Mouse (Mus musculus) stomach, embryonic 15.5 days (tissue): Measurements from ENCODE around the gene Mov10l1. TPM values are rescaled to one million over a fixed set of nuclear protein-coding genes. Genes with fewer than 3 reads are reported as not detected.

Experiments used
- ATAC-seq: fragments of 200-750 bp; cut with Nextera tagmentation; 2 replicates; pipeline ENCODE4 v1.8.0; 2017; ENCODE audit warnings: low read depth, moderate number of reproducible peaks, moderate TSS enrichment; ENCODE audit not compliant: insufficient read depth, low FRiP score
- H3K27ac ChIP-seq: fragments of 300-500 bp; sonication (generic); 2 replicates; pipeline ENCODE4 v1.5.1; 2015; ENCODE audit warnings: mild to moderate bottlenecking, inconsistent platforms
- H3K27me3 ChIP-seq: fragments of 300-500 bp; sonication (generic); replicated peaks from 2 replicates; pipeline ENCODE4 v1.6.1; 2015; ENCODE audit warnings: inconsistent platforms
- H3K36me3 ChIP-seq: fragments of 300-500 bp; sonication (generic); 2 replicates; pipeline ENCODE4 v1.6.1; 2015; ENCODE audit warnings: inconsistent platforms
- H3K4me1 ChIP-seq: fragments of 300-500 bp; sonication (generic); 2 replicates; pipeline ENCODE4 v1.6.1; 2015; ENCODE audit warnings: inconsistent platforms
- H3K4me2 ChIP-seq: fragments of 300-500 bp; sonication (generic); 2 replicates; pipeline ENCODE4 v1.6.1; 2015; ENCODE audit warnings: mild to moderate bottlenecking, inconsistent platforms
- H3K4me3 ChIP-seq: fragments of 300-500 bp; sonication (generic); replicated peaks from 2 replicates; pipeline ENCODE4 v1.5.1; 2015; ENCODE audit warnings: inconsistent platforms
- H3K9ac ChIP-seq: fragments of 300-500 bp; sonication (generic); 2 replicates; pipeline ENCODE4 v1.6.1; 2015; ENCODE audit warnings: inconsistent platforms
- H3K9me3 ChIP-seq: fragments of 300-500 bp; sonication (generic); 2 replicates; pipeline ENCODE4 v1.6.1; 2016; ENCODE audit warnings: inconsistent platforms
- WGBS: fragments of 180-500 bp; shearing (Covaris S2); methylation state at CpG from one replicate; pipeline ENCODE4 v1.1.7; 2015; 5-methylcytosine and 5-hydroxymethylcytosine counted together
- polyA plus RNA-seq: library from polyadenylated mRNA; unstranded; fragments of >200 nt; fragmentation: Nextera tagmentation; extraction: Ambion mirVana; gene quantifications from 2 replicates; pipeline ENCODE4 v1.2.1, GENCODE M21; 2015

The Mov10l1 gene
- polyA plus RNA-seq, 1 experiment from 2014 or later: 0.08 TPM

DNA sequence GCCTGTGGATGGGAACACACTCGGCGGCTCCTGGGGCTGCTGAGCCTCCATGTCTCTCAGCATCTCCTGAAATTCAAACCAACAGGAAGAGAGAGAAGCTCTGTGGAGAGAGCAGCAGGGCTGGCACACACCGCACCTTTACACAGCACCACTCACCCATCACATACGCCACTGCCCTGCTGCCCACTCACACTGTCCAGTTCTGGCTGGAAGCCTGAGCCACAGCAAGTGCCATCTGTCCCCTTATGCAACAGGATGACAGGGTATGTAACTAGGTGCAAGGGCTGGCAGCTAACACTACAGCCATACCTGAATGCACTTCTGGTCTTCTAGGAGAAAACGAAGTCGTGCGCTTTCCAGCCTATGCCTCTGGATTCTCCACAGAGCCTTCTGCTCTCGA, 121.7 kb downstream of the Mov10l1 start:
- H3K4me3 ChIP-seq: no peak overlapping the region
- no peak overlapping the region for H3K27ac ChIP-seq
- no peak overlapping the region for H3K9ac ChIP-seq
- H3K4me2 ChIP-seq: no peak overlapping the region
- WGBS: 95% methylated on average over 8 of the region's 8 CpGs
- peaks cover 82% of the 10 kb centered on the region for H3K36me3 ChIP-seq
- H3K4me1 ChIP-seq: no peaks in the 10 kb centered on the region
- no peak for ATAC-seq
- no peaks in the 10 kb centered on the region for H3K9me3 ChIP-seq
- H3K27me3 ChIP-seq: no peaks in the 10 kb centered on the region

Other genes starting within 250 kb of the Mov10l1 start
- gene Brd1, start 248.7 kb upstream of the Mov10l1 start, polyA plus RNA-seq: 17.8 and 19.9 TPM in 2 replicates
- gene Zbed4, start 231.2 kb upstream of the Mov10l1 start, polyA plus RNA-seq: 13.6 and 14.8 TPM in 2 replicates
- gene Alg12, start 163.6 kb upstream of the Mov10l1 start, polyA plus RNA-seq: 11.6 and 13.4 TPM in 2 replicates
- 124 and 125 TPM in 2 replicates for gene Creld2, start 163.3 kb upstream of the Mov10l1 start, polyA plus RNA-seq
- gene Pim3, start 120.7 kb upstream of the Mov10l1 start, polyA plus RNA-seq: 68.7 and 74.8 TPM in 2 replicates
- gene Ttll8, start 28.5 kb upstream of the Mov10l1 start, polyA plus RNA-seq: not detected in 2 replicates
- gene Mlc1, start 3.9 kb upstream of the Mov10l1 start, polyA plus RNA-seq: 0.09 TPM in 1 of 2 replicates, not detected in the other
- 0.55 and 0.64 TPM in 2 replicates for gene Panx2, start 76.8 kb downstream of the Mov10l1 start, polyA plus RNA-seq
- 57.1 and 60.0 TPM in 2 replicates for gene Trabd, start 92.2 kb downstream of the Mov10l1 start, polyA plus RNA-seq
- gene Selenoo, start 106.2 kb downstream of the Mov10l1 start, polyA plus RNA-seq: 17.9 and 19.7 TPM in 2 replicates
- 12.0 and 12.9 TPM in 2 replicates for gene Tubgcp6, start 140.2 kb downstream of the Mov10l1 start, polyA plus RNA-seq
- gene Hdac10, start 145.8 kb downstream of the Mov10l1 start, polyA plus RNA-seq: 20.9 and 23.3 TPM in 2 replicates
- gene Mapk12, start 157.8 kb downstream of the Mov10l1 start, polyA plus RNA-seq: 3.8 and 4.7 TPM in 2 replicates
- 5.9 and 6.4 TPM in 2 replicates for gene Mapk11, start 166.7 kb downstream of the Mov10l1 start, polyA plus RNA-seq
- gene Plxnb2, start 197.9 kb downstream of the Mov10l1 start, polyA plus RNA-seq: 128 and 129 TPM in 2 replicates
- 12.5 and 14.9 TPM in 2 replicates for gene Dennd6b, start 213.6 kb downstream of the Mov10l1 start, polyA plus RNA-seq
- gene Ppp6r2, start 228.6 kb downstream of the Mov10l1 start, polyA plus RNA-seq: 25.4 and 28.5 TPM in 2 replicates